Mouse (Mus musculus) kidney, adult 8-10 months (tissue): ENCODE results near the gene Trpm3.

ENCODE experiments used
- DNase-seq, 2 experiments: peaks; one replicate each; pipeline ENCODE4 v3.0.0; 2022

Gene Trpm3

DNA sequence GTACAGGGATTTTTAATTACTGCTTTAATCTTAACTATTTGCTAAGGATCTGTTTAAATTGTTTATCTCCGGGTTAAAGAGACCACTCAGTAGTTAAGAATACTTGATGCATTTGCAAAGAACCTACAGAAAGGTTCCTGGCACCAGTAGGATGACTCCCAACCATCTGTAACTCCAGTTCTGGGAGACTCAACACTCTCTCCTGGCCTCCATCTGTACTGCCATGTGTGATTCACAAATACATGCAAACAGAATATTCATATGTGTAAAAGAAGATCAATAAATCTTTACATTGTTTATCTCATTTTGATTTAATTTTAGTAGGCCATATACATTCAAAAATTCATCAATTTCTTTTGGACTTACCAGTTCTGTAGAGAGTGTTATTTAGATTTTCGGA lies 731.0 kb downstream of the Trpm3 start:
- no peak for DNase-seq

- no peak for DNase-seq
These were observed 733.6 kb downstream of the Trpm3 start for GRCm38 (mm10) chr19:22872456-22872855.

DNA sequence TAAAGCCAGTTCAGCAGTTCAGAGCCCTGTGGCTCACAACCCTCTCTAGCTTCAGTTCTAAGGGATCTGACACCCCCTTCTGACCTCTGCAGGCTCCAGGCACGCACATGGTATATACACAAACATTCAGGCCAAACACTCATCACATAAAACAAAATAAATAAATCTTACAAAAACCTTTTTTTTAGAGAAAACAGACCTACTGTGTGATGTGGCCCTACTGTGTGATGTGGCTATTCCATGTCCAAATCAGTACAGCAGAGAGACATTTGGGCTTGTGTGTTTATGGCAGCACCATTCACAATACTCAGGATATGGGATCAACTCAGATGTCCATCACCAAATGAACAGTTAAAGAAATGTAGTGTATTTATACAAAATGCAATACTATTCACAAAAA lies 741.4 kb downstream of the Trpm3 start:
- DNase-seq: no peak

DNA sequence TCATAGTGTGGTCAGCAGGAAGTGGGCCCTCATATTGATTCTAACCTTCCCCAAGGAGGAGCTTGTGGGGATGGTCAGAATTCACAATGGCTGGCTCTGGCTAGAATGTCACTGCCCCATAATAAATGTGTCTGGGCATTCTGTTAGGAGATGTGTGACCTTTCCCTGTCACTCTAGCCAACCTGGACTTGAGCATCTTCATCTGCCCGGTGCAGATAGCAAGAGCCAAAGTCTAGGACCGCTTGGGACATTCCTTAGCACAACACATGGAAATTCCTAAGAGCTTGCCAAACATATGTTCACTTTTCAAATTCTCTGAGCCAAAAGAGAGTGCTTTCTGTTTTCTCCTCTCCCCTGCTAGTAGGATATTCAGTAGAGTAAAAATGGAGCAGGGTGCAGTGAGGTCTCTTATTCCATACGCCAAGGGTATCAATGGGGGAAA lies 743.8 kb downstream of the Trpm3 start:
- DNase-seq: no peak

GRCm38 (mm10) chr19:22883154-22883553 lies 744.3 kb downstream of the Trpm3 start:
- no peak for DNase-seq

- peak; percentile 31 to 40 for DNase-seq
These were observed 745.0 kb downstream of the Trpm3 start for GRCm38 (mm10) chr19:22883744-22884317.

GRCm38 (mm10) chr19:22884357-22884756 lies 745.5 kb downstream of the Trpm3 start:
- no peak for DNase-seq

- no peak for DNase-seq
These were observed 746.2 kb downstream of the Trpm3 start for GRCm38 (mm10) chr19:22885051-22885450.

DNA sequence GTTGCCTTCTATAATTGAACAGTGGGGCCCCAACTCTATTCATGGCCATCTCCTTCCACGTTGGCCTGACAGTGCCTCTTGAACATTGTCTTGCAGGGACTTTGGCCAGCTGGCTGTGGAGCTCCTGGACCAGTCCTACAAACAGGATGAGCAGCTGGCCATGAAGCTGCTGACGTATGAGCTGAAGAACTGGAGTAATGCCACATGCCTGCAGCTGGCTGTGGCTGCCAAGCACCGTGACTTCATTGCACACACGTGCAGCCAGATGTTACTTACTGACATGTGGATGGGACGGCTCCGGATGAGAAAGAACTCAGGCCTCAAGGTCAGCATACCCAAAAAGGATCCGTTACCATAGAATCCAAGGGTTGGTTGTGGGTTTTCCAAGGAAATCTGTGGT lies 763.0 kb downstream of the Trpm3 start:
- peak in 1 of 2 experiments; percentile 7 for DNase-seq

- DNase-seq: no peak
These were observed 763.5 kb downstream of the Trpm3 start for GRCm38 (mm10) chr19:22902386-22902785.

- DNase-seq: no peak
These were observed 766.2 kb downstream of the Trpm3 start for GRCm38 (mm10) chr19:22905066-22905482.

DNA sequence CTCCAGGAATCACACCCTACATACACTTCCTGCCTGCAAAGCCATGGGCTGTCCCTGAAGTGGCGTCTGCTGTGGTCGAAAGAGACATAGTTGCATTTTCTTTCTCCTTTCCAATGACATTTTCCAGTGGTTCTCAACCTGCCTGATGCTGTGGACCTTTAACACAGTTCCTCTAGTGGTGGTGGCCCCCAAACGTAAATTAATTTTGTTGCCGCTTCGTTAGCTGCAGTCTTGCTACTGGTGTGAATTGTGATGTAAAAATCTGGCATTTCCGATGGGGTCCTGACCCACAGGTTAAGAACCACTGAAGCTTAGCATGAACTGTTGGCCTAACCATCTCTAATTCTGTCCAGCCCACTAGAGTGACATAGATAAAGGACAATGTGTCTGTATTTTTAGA lies 771.8 kb downstream of the Trpm3 start:
- no peak for DNase-seq

DNA sequence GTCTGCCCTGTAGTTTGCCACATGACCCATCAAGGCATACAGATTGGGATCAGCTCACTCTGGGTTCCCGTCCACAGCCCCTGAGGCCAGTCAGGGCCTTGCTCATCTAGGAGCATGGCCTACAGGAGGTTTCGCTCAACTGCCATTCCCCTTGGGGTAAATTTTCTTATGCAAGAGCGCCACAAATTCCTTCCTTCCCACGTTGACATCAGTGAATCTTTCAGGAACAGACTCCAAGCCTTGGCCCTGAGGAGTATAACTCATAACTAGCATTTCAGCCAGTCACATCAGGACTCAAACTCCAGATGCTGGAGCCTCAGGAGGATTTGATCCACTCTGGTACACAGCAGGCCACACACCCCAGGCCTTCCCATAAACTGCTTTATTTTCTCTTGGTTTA lies 774.1 kb downstream of the Trpm3 start:
- no peak for DNase-seq

DNA sequence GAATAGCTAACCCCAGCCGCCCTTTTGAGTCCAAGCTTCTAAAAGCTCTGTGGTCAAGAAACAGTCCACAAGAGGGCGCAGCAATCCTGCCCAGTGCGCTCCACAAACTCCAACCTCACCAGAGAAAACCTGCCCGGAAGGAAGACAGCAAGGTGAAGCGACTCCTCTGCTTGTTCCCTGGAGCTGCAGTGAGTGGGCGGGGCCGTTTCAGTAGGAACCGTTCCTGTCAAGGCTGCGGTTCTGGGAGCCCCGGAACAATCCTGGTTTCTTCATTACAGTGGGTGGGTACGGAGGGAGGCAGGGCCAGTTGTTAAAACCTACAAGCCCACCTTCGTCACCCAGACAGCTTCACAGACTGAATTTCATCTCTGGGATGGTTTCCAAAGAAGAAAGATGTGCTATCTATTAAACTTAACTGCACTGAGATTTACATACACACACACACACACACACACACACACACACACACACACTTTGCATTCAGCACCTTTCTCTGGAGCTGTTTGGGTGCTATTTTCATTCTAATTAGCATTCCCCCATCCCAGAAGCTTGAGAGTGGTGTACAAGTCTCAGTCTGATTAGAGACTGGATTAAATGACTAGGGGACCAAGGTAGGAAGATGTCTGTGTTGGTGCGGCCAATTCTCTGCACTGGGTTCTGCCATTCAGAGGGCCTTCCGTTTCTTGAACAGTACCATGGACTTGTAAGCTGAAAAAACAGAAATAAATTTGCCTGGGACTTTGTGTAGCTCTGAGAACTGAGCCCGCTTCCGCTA lies 777.2 kb downstream of the Trpm3 start:
- DNase-seq: peak; percentile 82 to 91

DNA sequence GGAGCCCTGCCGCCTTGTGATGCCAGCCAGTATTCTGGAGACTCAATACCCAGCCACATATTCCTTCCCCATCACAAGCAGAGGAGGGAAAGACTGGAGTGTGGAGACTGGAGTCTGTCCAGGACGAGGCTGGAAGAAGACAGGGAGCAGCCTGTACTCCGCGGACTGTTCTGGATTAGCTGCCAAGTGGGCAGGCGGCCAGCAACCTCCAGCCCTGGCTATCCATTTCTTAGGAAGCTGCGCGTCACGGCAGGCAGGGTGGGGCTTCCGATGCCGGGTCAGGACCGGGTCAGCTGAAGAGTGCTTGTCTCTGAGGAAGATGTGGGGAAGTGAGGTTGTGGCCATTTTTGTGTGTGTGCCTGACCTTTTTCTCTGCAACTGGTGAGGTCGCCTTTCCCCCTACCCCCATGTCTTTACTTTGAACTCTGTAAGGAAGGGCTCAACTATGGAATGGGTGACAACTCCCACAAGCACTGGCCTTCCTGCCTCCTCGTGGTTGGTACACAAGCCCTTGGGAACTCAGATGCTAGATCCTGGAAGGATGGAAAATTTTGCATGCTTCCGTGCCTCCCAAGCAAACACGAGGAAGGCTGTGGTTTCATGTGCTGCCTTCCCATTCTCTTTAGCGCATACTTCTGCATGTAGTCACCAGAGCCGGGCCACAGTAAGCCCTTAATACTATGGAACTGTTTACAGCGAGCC lies 777.9 kb downstream of the Trpm3 start:
- peak; percentile 97 to 99 for DNase-seq

GRCm38 (mm10) chr19:22917345-22917735 lies 778.5 kb downstream of the Trpm3 start:
- no peak for DNase-seq

DNA sequence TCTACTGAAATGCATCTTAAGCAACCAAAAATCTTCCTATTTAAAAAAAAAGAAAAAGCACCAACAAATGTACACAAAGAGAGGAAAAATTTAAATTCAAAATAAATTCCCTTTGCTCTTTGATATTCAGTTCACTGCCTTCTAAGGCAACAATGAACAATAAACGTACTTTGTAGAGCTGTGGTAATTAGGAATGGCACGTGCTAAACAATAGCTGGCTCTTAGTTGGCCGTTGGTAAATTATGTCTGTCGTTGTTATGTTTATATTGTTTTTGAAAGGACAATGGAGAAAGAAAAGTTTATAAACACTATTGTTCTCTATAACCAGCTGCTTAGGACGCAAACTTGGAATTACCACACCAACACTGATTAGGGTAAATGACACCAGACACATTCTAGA lies 782.1 kb downstream of the Trpm3 start:
- no peak for DNase-seq

DNA sequence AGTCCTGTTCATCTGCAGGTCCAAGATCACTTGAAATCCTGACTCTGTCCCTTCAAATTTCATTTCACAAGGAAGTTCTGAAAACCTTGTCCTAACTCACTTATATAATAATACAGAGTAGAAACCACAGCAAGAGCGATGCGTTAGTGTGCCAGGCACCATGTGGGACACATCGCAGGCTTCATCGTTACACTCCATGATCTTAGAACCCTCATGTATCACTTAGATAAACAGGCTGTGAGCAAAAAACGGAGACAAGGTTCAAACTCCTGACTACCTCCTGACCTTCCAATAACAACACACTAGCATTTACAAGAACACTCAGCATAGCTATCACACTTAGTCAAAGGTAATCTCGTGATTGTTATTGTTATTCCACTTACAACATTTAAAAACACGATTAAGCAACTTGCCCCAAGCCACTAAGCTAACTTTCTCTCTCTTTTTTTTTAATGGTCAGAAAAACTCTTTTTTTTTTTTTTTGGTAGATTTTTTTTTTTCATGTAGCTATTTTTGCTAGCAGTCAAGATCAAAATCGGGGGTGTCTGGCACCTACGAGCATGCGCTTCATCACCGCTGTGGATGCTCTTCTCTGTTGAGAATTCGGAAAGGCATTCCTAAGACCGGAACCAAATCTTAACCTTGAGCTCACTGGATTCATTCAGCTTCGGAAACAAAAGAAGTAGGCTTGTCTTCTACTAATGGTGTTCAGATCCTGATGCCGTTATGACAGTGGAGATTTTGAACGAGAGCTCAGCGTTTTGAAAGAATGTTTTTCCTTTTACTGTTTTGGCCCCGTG lies 784.2 kb downstream of the Trpm3 start:
- DNase-seq: no peak

DNA sequence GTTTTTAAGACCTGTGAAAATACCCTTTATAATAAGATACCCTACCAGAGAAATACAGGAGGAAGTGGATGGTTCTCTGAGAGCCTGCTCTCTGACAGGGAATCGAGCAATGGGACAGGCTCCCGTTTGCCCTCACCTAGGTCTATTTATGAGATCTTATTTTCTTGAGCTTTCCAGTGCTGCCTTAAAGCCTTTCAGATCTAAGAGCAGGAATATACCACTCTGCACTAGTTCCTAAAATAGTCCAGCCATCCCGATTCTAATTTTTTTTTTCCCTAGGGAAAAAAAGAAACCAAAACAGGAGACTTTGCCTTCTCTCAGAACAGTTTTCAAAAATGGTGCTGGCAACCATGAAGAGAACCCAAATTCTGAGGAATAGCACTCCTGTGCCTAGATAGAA lies 786.4 kb downstream of the Trpm3 start:
- DNase-seq: no peak

DNA sequence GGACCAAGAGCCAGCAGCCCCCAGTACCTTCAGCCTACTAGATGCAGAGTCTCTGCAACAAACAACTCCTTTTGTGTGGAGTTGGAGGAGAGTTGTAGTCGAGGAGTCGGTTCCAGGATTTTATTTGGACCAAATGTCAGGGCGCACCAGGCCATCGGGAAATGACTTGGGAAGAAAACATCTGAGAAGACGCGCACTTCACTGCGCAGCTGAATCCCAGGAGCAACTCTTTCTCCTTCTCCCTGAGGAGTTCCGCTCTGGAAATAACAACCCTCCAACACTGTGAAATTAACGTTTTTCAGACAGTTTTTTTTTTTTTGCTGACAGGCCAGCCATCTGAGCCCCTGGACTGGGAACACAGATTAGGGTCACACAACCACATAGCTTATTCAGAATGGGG lies 787.9 kb downstream of the Trpm3 start:
- DNase-seq: no peak

GRCm38 (mm10) chr19:22928366-22928765 lies 789.5 kb downstream of the Trpm3 start:
- DNase-seq: no peak

GRCm38 (mm10) chr19:22929768-22930167 lies 790.9 kb downstream of the Trpm3 start:
- no peak for DNase-seq

- DNase-seq: peak; percentile 41 to 53
These were observed 791.6 kb downstream of the Trpm3 start for GRCm38 (mm10) chr19:22930368-22930834.
